Mouse (Mus musculus): ENCODE data around the gene Limch1. TPM values are rescaled to one million over a fixed set of nuclear protein-coding genes. Genes with fewer than 3 reads are reported as not detected.

Gene Limch1
- polyA plus RNA-seq, 2 experiments = 44.4 to 85.3 TPM

GRCm38 (mm10) chr5:66841971-66842370 is 96.3 kb downstream of the Limch1 start:
- Histone ChIP-seq H3K4me3 (replicated peaks; ENCODE audit: low read length) (no peak overlapping the region), H3K9ac (ENCODE audit: low read depth, low read length, severe bottlenecking) (no peak overlapping the region), H3K9me3 (ENCODE audit: control insufficient read depth, low read length) (no peaks in the 10 kb centered on the region), H3K4me2 (replicated peaks; ENCODE audit: low read depth, low read length, severe bottlenecking) (no peak overlapping the region), H3K27ac (replicated peaks; ENCODE audit: low read depth, low read length) (no peak overlapping the region), H3K27me3 (ENCODE audit: control insufficient read depth, insufficient read depth, low read length) (no peaks in the 10 kb centered on the region), H3K4me1 (ENCODE audit: control insufficient read depth, insufficient read depth, low read length) (no peaks in the 10 kb centered on the region), H3K36me3 (ENCODE audit: control insufficient read depth, insufficient read depth, low read length) (no peaks in the 10 kb centered on the region)
- no peak for TF ChIP-seq POLR2A (IDR thresholded peaks at IDR 0.05; ENCODE audit: borderline replicate concordance, extremely low read depth, insufficient read depth, insufficient read length)
- 93% methylated on average over 2 of the region's 2 CpGs for WGBS
- DNase-seq (ENCODE audit: low spot score) (no peak), ATAC-seq (ENCODE audit: low FRiP score, low read depth) (no peak)

- Histone ChIP-seq H3K4me3 (replicated peaks; ENCODE audit: low read length) (no peak overlapping the region), H3K27ac (replicated peaks; ENCODE audit: low read depth, low read length) (no peak overlapping the region), H3K9me3 (ENCODE audit: control insufficient read depth, low read length) (no peaks in the 10 kb centered on the region), H3K27me3 (ENCODE audit: control insufficient read depth, insufficient read depth, low read length) (no peaks in the 10 kb centered on the region), H3K36me3 (ENCODE audit: control insufficient read depth, insufficient read depth, low read length) (no peaks in the 10 kb centered on the region), H3K4me1 (ENCODE audit: control insufficient read depth, insufficient read depth, low read length) (no peaks in the 10 kb centered on the region), H3K4me2 (replicated peaks; ENCODE audit: low read depth, low read length, severe bottlenecking) (no peak overlapping the region), H3K9ac (ENCODE audit: low read depth, low read length, severe bottlenecking) (no peak overlapping the region)
- TF ChIP-seq POLR2A (IDR thresholded peaks at IDR 0.05; ENCODE audit: borderline replicate concordance, extremely low read depth, insufficient read depth, insufficient read length) = no peak
- DNase-seq (ENCODE audit: low spot score) (no peak), ATAC-seq (ENCODE audit: low FRiP score, low read depth) (no peak)
- 92% methylated on average over 5 of the region's 5 CpGs for WGBS
Measured at GRCm38 (mm10) chr5:66842776-66843175, 97.1 kb downstream of the Limch1 start.

- Histone ChIP-seq H3K9ac (ENCODE audit: low read depth, low read length, severe bottlenecking) (no peak overlapping the region), H3K4me1 (ENCODE audit: control insufficient read depth, insufficient read depth, low read length) (no peaks in the 10 kb centered on the region), H3K9me3 (ENCODE audit: control insufficient read depth, low read length) (no peaks in the 10 kb centered on the region), H3K4me2 (replicated peaks; ENCODE audit: low read depth, low read length, severe bottlenecking) (no peak overlapping the region), H3K27ac (replicated peaks; ENCODE audit: low read depth, low read length) (no peak overlapping the region), H3K36me3 (ENCODE audit: control insufficient read depth, insufficient read depth, low read length) (no peaks in the 10 kb centered on the region), H3K4me3 (replicated peaks; ENCODE audit: low read length) (no peak overlapping the region), H3K27me3 (ENCODE audit: control insufficient read depth, insufficient read depth, low read length) (no peaks in the 10 kb centered on the region)
- DNase-seq (ENCODE audit: low spot score) = no peak
- WGBS = 76% methylated on average over 7 of the region's 7 CpGs
- ATAC-seq (ENCODE audit: low FRiP score, low read depth) = no peak
- no peak for TF ChIP-seq POLR2A (IDR thresholded peaks at IDR 0.05; ENCODE audit: borderline replicate concordance, extremely low read depth, insufficient read depth, insufficient read length)
Measured at GRCm38 (mm10) chr5:66848136-66848535, 102.5 kb downstream of the Limch1 start.

GRCm38 (mm10) chr5:66849148-66849547 is 103.5 kb downstream of the Limch1 start:
- ATAC-seq (ENCODE audit: low FRiP score, low read depth) = no peak
- no peaks in the 10 kb centered on the region for H3K27me3 ChIP-seq (ENCODE audit: control insufficient read depth, insufficient read depth, low read length)
- DNase-seq (ENCODE audit: low spot score) = no peak
- 0 out of 2 replicates have a peak, but pooled peaks cover 2% of the 10 kb centered on the region for H3K4me1 ChIP-seq (ENCODE audit: control insufficient read depth, insufficient read depth, low read length)
- H3K9ac ChIP-seq (ENCODE audit: low read depth, low read length, severe bottlenecking) = no peak overlapping the region
- H3K9me3 ChIP-seq (ENCODE audit: control insufficient read depth, low read length) = no peaks in the 10 kb centered on the region
- TF ChIP-seq POLR2A (IDR thresholded peaks at IDR 0.05; ENCODE audit: borderline replicate concordance, extremely low read depth, insufficient read depth, insufficient read length) = no peak
- 80% methylated on average over 4 of the region's 4 CpGs for WGBS
- no peak overlapping the region for H3K4me3 ChIP-seq (replicated peaks; ENCODE audit: low read length)
- no peak overlapping the region for H3K4me2 ChIP-seq (replicated peaks; ENCODE audit: low read depth, low read length, severe bottlenecking)
- H3K36me3 ChIP-seq (ENCODE audit: control insufficient read depth, insufficient read depth, low read length) = no peaks in the 10 kb centered on the region
- no peak overlapping the region for H3K27ac ChIP-seq (replicated peaks; ENCODE audit: low read depth, low read length)

- H3K27me3 ChIP-seq (ENCODE audit: control insufficient read depth, insufficient read depth, low read length) = no peaks in the 10 kb centered on the region
- H3K4me2 ChIP-seq (replicated peaks; ENCODE audit: low read depth, low read length, severe bottlenecking) = no peak overlapping the region
- ATAC-seq (ENCODE audit: low FRiP score, low read depth) (no peak), DNase-seq (ENCODE audit: low spot score) (no peak)
- 81% methylated on average over 11 of the region's 11 CpGs for WGBS
- H3K36me3 ChIP-seq (ENCODE audit: control insufficient read depth, insufficient read depth, low read length) = no peaks in the 10 kb centered on the region
- H3K4me1 ChIP-seq (ENCODE audit: control insufficient read depth, insufficient read depth, low read length) = 0 out of 2 replicates have a peak, but pooled peaks cover 2% of the 10 kb centered on the region
- no peak overlapping the region for H3K9ac ChIP-seq (ENCODE audit: low read depth, low read length, severe bottlenecking)
- TF ChIP-seq POLR2A (IDR thresholded peaks at IDR 0.05; ENCODE audit: borderline replicate concordance, extremely low read depth, insufficient read depth, insufficient read length) = no peak
- no peaks in the 10 kb centered on the region for H3K9me3 ChIP-seq (ENCODE audit: control insufficient read depth, low read length)
- no peak overlapping the region for H3K27ac ChIP-seq (replicated peaks; ENCODE audit: low read depth, low read length)
- H3K4me3 ChIP-seq (replicated peaks; ENCODE audit: low read length) = no peak overlapping the region
Measured at GRCm38 (mm10) chr5:66850721-66851251, 105.2 kb downstream of the Limch1 start.
